Mouse (Mus musculus) heart, adult 2 months (tissue): Measurements from ENCODE around the gene Ofd1.

Source experiments
- CTCF ChIP-seq: fragments of 200-600 bp; IDR thresholded peaks from 2 replicates; pipeline ENCODE4 v1.8.1; 2022; ENCODE audit warnings: antibody characterized with exemption, mild to moderate bottlenecking, moderate library complexity
- POLR2A ChIP-seq: fragments of 200-500 bp; IDR thresholded peaks from 2 replicates; pipeline ENCODE4 v1.6.1; 2011; ENCODE audit warnings: mild to moderate bottlenecking, low read depth, low read length, control low read depth; ENCODE audit not compliant: insufficient read depth

DNA sequence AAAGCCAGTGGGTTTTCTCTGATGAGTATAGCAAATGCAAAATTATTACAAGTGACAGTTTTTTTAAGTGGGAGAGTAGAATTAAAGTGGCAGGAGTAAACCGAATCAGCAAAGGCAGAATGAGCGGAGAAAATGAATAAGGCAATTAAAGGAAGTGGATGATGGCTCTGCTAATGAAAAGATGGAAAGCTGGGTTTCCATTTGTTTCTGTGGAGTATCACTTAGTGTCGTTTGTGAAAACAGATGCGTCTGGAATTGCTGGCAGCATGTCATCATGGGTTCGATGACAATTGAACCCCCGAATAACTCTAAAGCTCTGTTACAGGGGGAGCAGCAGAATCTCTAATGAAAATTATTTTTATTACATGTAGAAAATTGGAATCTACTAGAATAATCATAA is 92.4 kb downstream of the Ofd1 start:
- TF ChIP-seq CTCF (no peak), POLR2A (no peak)
